Mouse (Mus musculus) ES-Bruce4 (cell line): ENCODE results near the gene Abcc4.

ENCODE experiments used
- CTCF ChIP-seq: IDR thresholded peaks from one replicate; pipeline ENCODE4 v1.8.1; 2011; ENCODE audit warnings: low read depth, low read length
- POLR2A ChIP-seq: IDR thresholded peaks from one replicate; pipeline ENCODE4 v1.8.1; 2011; ENCODE audit warnings: low read length; ENCODE audit not compliant: insufficient read depth

DNA sequence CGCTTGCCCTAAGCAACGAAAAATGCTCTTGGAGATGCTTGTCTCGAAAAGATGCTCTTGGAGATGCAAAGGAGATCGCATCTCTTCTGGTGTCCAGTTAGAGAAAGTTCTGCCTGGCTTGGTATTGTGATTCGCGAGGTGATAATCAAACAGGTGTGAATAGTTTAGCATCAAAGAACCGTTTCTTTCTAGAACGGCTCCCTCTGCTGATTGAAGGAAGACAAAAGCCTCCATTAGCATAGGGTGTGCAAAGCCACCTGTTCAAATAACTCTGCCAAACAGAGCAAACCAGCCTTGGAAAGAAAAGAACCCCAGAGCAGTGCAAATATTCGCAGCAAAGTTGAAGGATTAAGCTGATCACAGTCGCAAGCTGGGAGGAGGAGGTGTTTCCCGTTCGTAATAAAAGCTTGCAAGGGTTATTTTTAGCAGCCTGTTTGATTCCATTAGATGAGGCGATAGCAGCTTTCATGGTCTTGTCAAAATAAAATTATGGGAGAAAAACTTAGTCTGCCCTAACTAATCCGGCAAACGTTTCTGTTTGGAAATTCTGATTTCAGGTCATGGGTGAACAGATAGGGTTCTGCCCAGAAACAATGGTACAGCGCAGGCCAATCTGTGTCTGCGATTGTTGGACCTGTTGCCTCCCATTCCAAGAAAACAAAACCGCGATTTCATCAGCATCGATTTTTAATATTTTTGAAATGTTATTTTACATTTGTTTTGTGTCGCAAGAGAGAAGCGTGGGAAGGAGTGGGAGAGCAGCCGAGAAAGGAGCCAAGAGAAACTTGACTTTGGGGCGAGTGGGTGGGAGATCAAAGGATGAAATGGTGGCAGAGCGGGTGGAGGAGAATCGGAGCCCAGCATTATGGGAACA, 231.6 kb downstream of the Abcc4 start:
- TF ChIP-seq CTCF (no peak), POLR2A (no peak)
